Mouse (Mus musculus): ENCODE measurements around the gene Ulk4. TPM values are rescaled to one million over a fixed set of nuclear protein-coding genes. Genes with fewer than 3 reads are reported as not detected.

Gene Ulk4
- polyA plus RNA-seq, 1 experiment = 1.1 TPM

DNA sequence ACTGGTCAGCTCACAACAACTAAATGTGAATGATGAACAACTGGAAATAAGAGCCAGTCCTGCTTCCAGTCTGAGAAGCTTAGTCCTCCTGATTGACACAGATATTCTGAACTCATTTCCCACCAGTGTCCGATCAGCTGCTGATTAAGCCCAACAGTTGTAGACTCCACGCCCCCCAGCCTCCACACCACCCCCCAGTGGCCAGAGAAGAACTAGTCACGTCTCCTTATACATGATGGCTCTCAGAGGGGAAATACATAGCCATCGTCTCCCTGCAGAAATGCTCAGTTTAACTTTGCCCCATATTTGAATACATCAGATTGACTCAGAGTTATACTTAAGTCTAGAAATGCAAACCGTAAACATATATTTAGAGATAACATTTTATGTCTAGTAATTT is 184.4 kb downstream of the Ulk4 start:
- Histone ChIP-seq H3ac (ENCODE audit: control insufficient read depth, insufficient read length, low read depth) (no peak overlapping the region), H3K4me3 (ENCODE audit: insufficient read depth, poor library complexity, severe bottlenecking) (no peak overlapping the region), H3K27me3 (ENCODE audit: control insufficient read depth, insufficient read depth, insufficient read length) (peaks cover 2% of the 10 kb centered on the region), H3K79me3 (ENCODE audit: low read depth) (no peaks in the 10 kb centered on the region), H3K36me3 (ENCODE audit: control insufficient read depth, insufficient read depth) (no peaks in the 10 kb centered on the region), H3K79me2 (ENCODE audit: control insufficient read depth, insufficient read depth) (no peaks in the 10 kb centered on the region)
- TF ChIP-seq FOSL1 (IDR thresholded peaks at IDR 0.05; ENCODE audit: insufficient read depth, low read length, poor library complexity, severe bottlenecking) (no peak), MYOD1 (IDR thresholded peaks at IDR 0.05; ENCODE audit: control insufficient read depth, insufficient read length, low read depth) (no peak), USF1 (IDR thresholded peaks at IDR 0.05; ENCODE audit: low read depth) (no peak), MAX (IDR thresholded peaks at IDR 0.05) (no peak), CTCF (IDR thresholded peaks at IDR 0.05; ENCODE audit: control insufficient read depth, insufficient read depth, insufficient read length) (no peak), CEBPB (IDR thresholded peaks at IDR 0.05; ENCODE audit: low read depth) (no peak), MYOG (IDR thresholded peaks at IDR 0.05; ENCODE audit: control insufficient read depth, extremely low read depth, insufficient read length) (no peak)

DNA sequence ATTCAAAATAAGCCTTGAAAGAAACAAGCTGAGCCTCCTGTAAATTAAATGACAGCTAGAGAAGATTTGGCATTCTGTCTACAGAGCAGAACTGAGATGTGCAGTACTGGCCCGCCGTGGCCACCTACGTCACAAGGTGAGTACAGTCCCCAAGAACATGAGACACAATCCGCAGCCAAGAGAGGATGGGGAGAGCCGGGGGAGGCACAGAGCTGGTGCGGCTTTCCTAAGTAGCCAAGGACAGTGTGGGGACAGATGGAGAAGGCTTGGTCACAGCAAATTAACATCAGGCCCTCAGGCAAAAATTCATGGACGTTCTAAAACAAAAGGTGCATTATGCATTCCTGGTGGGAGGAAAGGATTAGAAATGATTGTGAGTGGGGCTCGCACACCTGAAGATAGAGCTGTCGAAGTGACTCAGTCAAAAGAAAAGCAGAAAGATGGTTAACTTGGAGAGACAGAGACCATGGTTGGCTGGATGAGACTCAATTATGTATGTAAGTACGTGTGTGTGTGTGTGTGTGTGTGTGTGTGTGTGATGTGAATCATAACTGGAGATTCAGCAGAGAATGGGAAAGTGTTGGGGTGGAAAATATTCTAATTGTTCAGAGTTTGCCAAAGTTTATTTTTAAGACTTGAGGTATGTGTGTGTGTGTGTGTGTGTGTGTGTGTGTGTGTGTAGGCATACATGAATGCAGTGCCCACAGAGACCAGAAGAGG is 185.8 kb downstream of the Ulk4 start:
- H3K4me3 ChIP-seq (ENCODE audit: insufficient read depth, poor library complexity, severe bottlenecking) = no peak overlapping the region
- H3K27me3 ChIP-seq (ENCODE audit: control insufficient read depth, insufficient read depth, insufficient read length) = peaks cover 4% of the 10 kb centered on the region
- no peaks in the 10 kb centered on the region for H3K79me3 ChIP-seq (ENCODE audit: low read depth)
- H3K36me3 ChIP-seq (ENCODE audit: control insufficient read depth, insufficient read depth) = no peaks in the 10 kb centered on the region
- TF ChIP-seq MYOD1 (IDR thresholded peaks at IDR 0.05; ENCODE audit: control insufficient read depth, insufficient read length, low read depth) = no peak
- TF ChIP-seq CEBPB (IDR thresholded peaks at IDR 0.05; ENCODE audit: low read depth) = no peak
- TF ChIP-seq MAX (IDR thresholded peaks at IDR 0.05) = no peak
- TF ChIP-seq FOSL1 (IDR thresholded peaks at IDR 0.05; ENCODE audit: insufficient read depth, low read length, poor library complexity, severe bottlenecking) = no peak
- TF ChIP-seq MYOG (IDR thresholded peaks at IDR 0.05; ENCODE audit: control insufficient read depth, extremely low read depth, insufficient read length) = no peak
- no peak for TF ChIP-seq USF1 (IDR thresholded peaks at IDR 0.05; ENCODE audit: low read depth)
- no peak overlapping the region for H3ac ChIP-seq (ENCODE audit: control insufficient read depth, insufficient read length, low read depth)
- H3K79me2 ChIP-seq (ENCODE audit: control insufficient read depth, insufficient read depth) = no peaks in the 10 kb centered on the region

DNA sequence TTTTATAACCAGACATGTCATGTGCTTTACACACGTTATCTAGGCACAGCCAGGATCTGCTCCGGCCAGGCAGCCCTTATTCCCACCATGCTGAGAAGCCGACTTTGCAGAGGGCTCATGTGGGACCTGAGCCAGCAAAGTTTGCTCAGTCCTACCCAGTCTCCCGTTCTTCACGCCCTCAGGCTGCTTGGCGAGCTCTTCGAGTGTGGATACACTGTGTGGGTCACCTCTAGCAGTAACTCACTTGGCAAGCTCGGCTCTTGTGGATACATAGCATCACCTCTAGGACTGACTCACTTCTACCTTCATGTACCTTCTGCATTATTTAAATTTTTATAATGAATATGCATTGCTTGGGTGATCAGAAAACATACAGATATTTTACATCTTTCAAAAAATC is 189.3 kb downstream of the Ulk4 start:
- H3K4me3 ChIP-seq (ENCODE audit: insufficient read depth, poor library complexity, severe bottlenecking) = no peak overlapping the region
- no peaks in the 10 kb centered on the region for H3K79me2 ChIP-seq (ENCODE audit: control insufficient read depth, insufficient read depth)
- H3K36me3 ChIP-seq (ENCODE audit: control insufficient read depth, insufficient read depth) = no peaks in the 10 kb centered on the region
- TF ChIP-seq USF1 (IDR thresholded peaks at IDR 0.05; ENCODE audit: low read depth) (no peak), MYOD1 (IDR thresholded peaks at IDR 0.05; ENCODE audit: control insufficient read depth, insufficient read length, low read depth) (no peak), FOSL1 (IDR thresholded peaks at IDR 0.05; ENCODE audit: insufficient read depth, low read length, poor library complexity, severe bottlenecking) (no peak), CTCF (IDR thresholded peaks at IDR 0.05; ENCODE audit: control insufficient read depth, insufficient read depth, insufficient read length) (no peak), CEBPB (IDR thresholded peaks at IDR 0.05; ENCODE audit: low read depth) (no peak), MAX (IDR thresholded peaks at IDR 0.05) (no peak), MYOG (IDR thresholded peaks at IDR 0.05; ENCODE audit: control insufficient read depth, extremely low read depth, insufficient read length) (no peak)
- H3K79me3 ChIP-seq (ENCODE audit: low read depth) = no peaks in the 10 kb centered on the region
- no peak overlapping the region for H3ac ChIP-seq (ENCODE audit: control insufficient read depth, insufficient read length, low read depth)
- H3K27me3 ChIP-seq (ENCODE audit: control insufficient read depth, insufficient read depth, insufficient read length) = peaks cover 4% of the 10 kb centered on the region

DNA sequence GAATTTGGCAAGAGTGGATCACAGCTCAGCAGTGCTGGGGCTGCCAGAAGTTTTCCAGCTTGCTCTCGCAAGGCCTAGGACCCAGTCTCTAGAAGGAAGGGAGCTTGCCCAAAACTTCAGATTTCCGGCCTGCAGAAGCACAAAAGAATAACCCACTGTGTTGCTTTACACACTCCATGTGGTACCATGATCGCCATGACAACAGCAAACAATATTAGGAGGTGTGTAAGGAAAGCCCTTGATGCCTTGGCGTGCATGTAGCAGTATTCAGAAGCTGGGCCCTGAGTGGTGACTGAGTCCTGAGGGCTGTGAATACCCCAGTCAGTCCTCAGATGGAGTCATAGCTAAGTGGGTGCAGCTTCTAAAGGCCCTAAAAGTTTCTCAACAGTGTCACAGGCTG is 192.8 kb downstream of the Ulk4 start:
- H3K79me3 ChIP-seq (ENCODE audit: low read depth) = no peaks in the 10 kb centered on the region
- H3K27me3 ChIP-seq (ENCODE audit: control insufficient read depth, insufficient read depth, insufficient read length) = peaks cover 4% of the 10 kb centered on the region
- no peaks in the 10 kb centered on the region for H3K36me3 ChIP-seq (ENCODE audit: control insufficient read depth, insufficient read depth)
- no peak for TF ChIP-seq USF1 (IDR thresholded peaks at IDR 0.05; ENCODE audit: low read depth)
- no peak for TF ChIP-seq CEBPB (IDR thresholded peaks at IDR 0.05; ENCODE audit: low read depth)
- no peak for TF ChIP-seq MYOD1 (IDR thresholded peaks at IDR 0.05; ENCODE audit: control insufficient read depth, insufficient read length, low read depth)
- no peak for TF ChIP-seq FOSL1 (IDR thresholded peaks at IDR 0.05; ENCODE audit: insufficient read depth, low read length, poor library complexity, severe bottlenecking)
- TF ChIP-seq MYOG (IDR thresholded peaks at IDR 0.05; ENCODE audit: control insufficient read depth, extremely low read depth, insufficient read length) = no peak
- no peak for TF ChIP-seq MAX (IDR thresholded peaks at IDR 0.05)
- H3K79me2 ChIP-seq (ENCODE audit: control insufficient read depth, insufficient read depth) = no peaks in the 10 kb centered on the region
- H3ac ChIP-seq (ENCODE audit: control insufficient read depth, insufficient read length, low read depth) = no peak overlapping the region
- no peak overlapping the region for H3K4me3 ChIP-seq (ENCODE audit: insufficient read depth, poor library complexity, severe bottlenecking)

DNA sequence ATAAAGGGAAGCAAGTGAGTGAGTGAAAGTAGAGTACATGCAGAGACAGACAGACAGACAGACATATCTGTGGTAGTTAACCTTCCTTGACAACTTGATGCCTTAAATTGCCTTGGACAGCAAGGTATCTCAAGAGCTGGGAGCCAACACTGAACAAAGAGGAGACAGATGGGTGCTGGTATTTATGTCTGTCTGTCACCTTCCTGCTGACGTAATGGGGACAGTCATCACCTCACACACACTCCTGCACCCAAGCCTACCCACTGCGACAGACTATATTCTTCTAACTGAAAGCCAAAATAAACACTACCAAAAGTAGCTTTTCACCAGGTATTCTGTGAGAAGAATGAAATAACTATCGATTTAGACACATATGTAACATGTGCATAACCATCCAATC is 196.2 kb downstream of the Ulk4 start:
- H3ac ChIP-seq (ENCODE audit: control insufficient read depth, insufficient read length, low read depth) = no peak overlapping the region
- H3K27me3 ChIP-seq (ENCODE audit: control insufficient read depth, insufficient read depth, insufficient read length) = no peaks in the 10 kb centered on the region
- H3K4me3 ChIP-seq (ENCODE audit: insufficient read depth, poor library complexity, severe bottlenecking) = no peak overlapping the region
- no peaks in the 10 kb centered on the region for H3K36me3 ChIP-seq (ENCODE audit: control insufficient read depth, insufficient read depth)
- no peaks in the 10 kb centered on the region for H3K79me3 ChIP-seq (ENCODE audit: low read depth)
- no peaks in the 10 kb centered on the region for H3K79me2 ChIP-seq (ENCODE audit: control insufficient read depth, insufficient read depth)
- TF ChIP-seq MAX (IDR thresholded peaks at IDR 0.05) = no peak
- no peak for TF ChIP-seq CEBPB (IDR thresholded peaks at IDR 0.05; ENCODE audit: low read depth)
- TF ChIP-seq MYOD1 (IDR thresholded peaks at IDR 0.05; ENCODE audit: control insufficient read depth, insufficient read length, low read depth) = no peak
- no peak for TF ChIP-seq FOSL1 (IDR thresholded peaks at IDR 0.05; ENCODE audit: insufficient read depth, low read length, poor library complexity, severe bottlenecking)
- no peak for TF ChIP-seq USF1 (IDR thresholded peaks at IDR 0.05; ENCODE audit: low read depth)
- TF ChIP-seq CTCF (IDR thresholded peaks at IDR 0.05; ENCODE audit: control insufficient read depth, insufficient read depth, insufficient read length) = no peak
- no peak for TF ChIP-seq MYOG (IDR thresholded peaks at IDR 0.05; ENCODE audit: control insufficient read depth, extremely low read depth, insufficient read length)

All from C2C12 (cell line).